Mouse (Mus musculus) ES-Bruce4 (cell line): ENCODE measurements around the gene Bsn.

Experiments used
- CTCF ChIP-seq: IDR thresholded peaks from one replicate; pipeline ENCODE4 v1.8.1; 2011; ENCODE audit warnings: low read depth, low read length
- EP300 ChIP-seq: IDR thresholded peaks from 2 replicates; pipeline ENCODE4 v1.6.1; 2011; ENCODE audit warnings: low read depth, low read length; ENCODE audit not compliant: insufficient read depth
- POLR2A ChIP-seq: IDR thresholded peaks from one replicate; pipeline ENCODE4 v1.8.1; 2011; ENCODE audit warnings: low read length; ENCODE audit not compliant: insufficient read depth

DNA sequence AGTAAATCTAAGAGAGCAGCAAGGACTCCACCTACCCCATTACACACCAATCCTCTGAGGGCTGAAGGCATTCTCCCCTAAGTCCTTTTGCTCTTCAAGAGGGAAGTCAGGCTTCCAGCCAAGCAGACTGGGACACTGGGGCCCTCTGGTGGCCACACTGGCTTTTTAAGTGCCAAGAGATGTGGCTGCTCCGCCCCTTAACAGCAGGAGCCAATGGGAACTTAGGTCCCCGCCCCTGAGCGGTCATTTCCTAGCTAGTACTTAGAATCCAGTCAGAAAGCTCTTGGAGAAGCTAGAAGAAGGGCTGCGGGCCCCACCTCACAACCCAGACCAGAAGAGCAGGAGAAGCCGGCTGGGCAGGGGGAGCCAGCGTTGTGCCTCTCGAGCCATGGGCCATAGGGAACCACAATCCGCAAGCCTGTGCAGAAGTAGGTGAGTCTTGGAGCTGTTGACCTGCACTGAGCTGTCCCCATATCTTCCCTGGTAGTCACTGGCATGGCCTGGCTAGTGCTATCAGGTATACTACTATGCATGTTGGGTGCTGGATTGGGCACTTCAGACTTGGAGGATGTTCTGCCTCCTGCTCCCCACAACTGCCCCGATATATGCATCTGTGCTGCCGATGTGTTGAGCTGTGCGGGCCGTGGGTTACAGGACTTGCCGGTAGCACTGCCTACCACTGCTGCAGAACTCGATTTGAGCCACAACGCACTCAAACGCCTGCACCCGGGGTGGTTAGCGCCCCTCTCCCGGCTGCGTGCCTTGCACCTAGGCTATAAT, 137.1 kb downstream of the Bsn start, which contains the start of gene Amigo3:
- TF ChIP-seq POLR2A (peak; percentile 27), CTCF (peak; percentile 80), EP300 (no peak)
